Mouse (Mus musculus) lung, postnatal 0 days (tissue): ENCODE measurements around the gene Gabarap. TPM values are rescaled to one million over a fixed set of nuclear protein-coding genes. Genes with fewer than 3 reads are reported as not detected.

ENCODE experiments used
- ATAC-seq: fragments of 200-750 bp; cut with Nextera tagmentation; 2 replicates; pipeline ENCODE4 v1.8.0; 2017; ENCODE audit warnings: moderate library complexity
- DNase-seq: peaks from one replicate; pipeline ENCODE4 v3.0.0-alpha.2; 2016; ENCODE audit warnings: low spot score
- H3K27ac ChIP-seq: fragments of 300-500 bp; sonication (generic); 2 replicates; pipeline ENCODE4 v1.5.1; 2014; ENCODE audit warnings: antibody characterized with exemption, mild to moderate bottlenecking, low read length, mixed read lengths
- H3K27me3 ChIP-seq: fragments of 300-500 bp; sonication (generic); replicated peaks from 2 replicates; pipeline ENCODE4 v1.6.1; 2014; ENCODE audit warnings: low read length, mixed read lengths; ENCODE audit not compliant: insufficient read depth
- H3K36me3 ChIP-seq: fragments of 300-500 bp; sonication (generic); 2 replicates; pipeline ENCODE4 v1.6.1; 2014; ENCODE audit warnings: low read length, mixed read lengths; ENCODE audit not compliant: insufficient read depth
- H3K4me1 ChIP-seq: fragments of 300-500 bp; sonication (generic); 2 replicates; pipeline ENCODE4 v1.6.1; 2014; ENCODE audit warnings: antibody characterized with exemption, low read depth, low read length, mixed read lengths; ENCODE audit not compliant: insufficient read depth
- H3K4me2 ChIP-seq: fragments of 300-500 bp; sonication (generic); replicated peaks from 2 replicates; pipeline ENCODE4 v1.6.1; 2014; ENCODE audit warnings: low read depth, mild to moderate bottlenecking, low read length, moderate library complexity, mixed read lengths
- H3K4me3 ChIP-seq: fragments of 300-500 bp; sonication (generic); 2 replicates; pipeline ENCODE4 v1.5.1; 2014; ENCODE audit warnings: low read depth, low read length
- H3K9ac ChIP-seq: fragments of 300-500 bp; sonication (generic); replicated peaks from 2 replicates; pipeline ENCODE4 v1.6.1; 2014; ENCODE audit warnings: low read depth, mild to moderate bottlenecking
- H3K9me3 ChIP-seq: fragments of 300-500 bp; sonication (generic); 2 replicates; pipeline ENCODE4 v1.6.1; 2016; ENCODE audit warnings: low read length, mixed read lengths
- CTCF ChIP-seq: IDR thresholded peaks from 2 replicates; pipeline ENCODE4 v1.5.1; 2016; ENCODE audit warnings: antibody characterized with exemption, mild to moderate bottlenecking
- EP300 ChIP-seq: IDR thresholded peaks from 2 replicates; pipeline ENCODE4 v1.6.1; 2016; ENCODE audit warnings: antibody characterized with exemption, mild to moderate bottlenecking, control low read depth
- WGBS: fragments of 180-500 bp; shearing (Covaris S2); extraction: QIAGEN DNeasy Blood & Tissue Kit; methylation state at CpG from one replicate; pipeline ENCODE4 v1.1.7; 2014; 5-methylcytosine and 5-hydroxymethylcytosine counted together
- polyA plus RNA-seq: library from polyadenylated mRNA; unstranded; fragments of >200 nt; fragmentation: Nextera tagmentation; extraction: Ambion mirVana; gene quantifications from 2 replicates; pipeline ENCODE4 v1.2.1, GENCODE M21; 2015

The Gabarap gene
- polyA plus RNA-seq, 1 experiment from 2014 or later, result 624 TPM

GRCm38 (mm10) chr11:69995391-69995960 is 4.5 kb downstream of the Gabarap start, which contains the start of gene Phf23:
Phf23 (plus strand) TSS chr11:69995777.
- peak within 1 kb of the TSS; percentile 68 for H3K4me2 ChIP-seq
- H3K9me3 ChIP-seq, result no peaks in the 10 kb centered on the region
- no peaks in the 10 kb centered on the region for H3K27me3 ChIP-seq
- peaks cover 12% of the 10 kb centered on the region; the same call in 1 of the 2 replicates for H3K4me1 ChIP-seq
- ATAC-seq, result peak; percentile 74
- H3K9ac ChIP-seq, result peak within 1 kb of the TSS; percentile 93
- H3K36me3 ChIP-seq, result peaks cover 23% of the 10 kb centered on the region; the same call in 1 of the 2 replicates
- peak; percentile 68; the same call in 1 of the 2 replicates for TF ChIP-seq EP300
- peak; percentile 69 for TF ChIP-seq CTCF
- H3K27ac ChIP-seq, result peak within 1 kb of the TSS; percentile 98
- DNase-seq, result peak; percentile 100
- WGBS, result under 1% methylated on average over 36 of the region's 36 CpGs
- H3K4me3 ChIP-seq, result peak within 1 kb of the TSS; percentile 87

GRCm38 (mm10) chr11:69996161-69997061 is 5.5 kb downstream of the Gabarap start:
- Histone ChIP-seq H3K36me3 (peaks cover 23% of the 10 kb centered on the region; the same call in 1 of the 2 replicates), H3K27me3 (no peaks in the 10 kb centered on the region), H3K9ac (peak overlapping the region; percentile 93), H3K9me3 (no peaks in the 10 kb centered on the region), H3K27ac (peak overlapping the region; percentile 98), H3K4me1 (peaks cover 16% of the 10 kb centered on the region; the same call in 1 of the 2 replicates), H3K4me2 (peak overlapping the region; percentile 68), H3K4me3 (peak overlapping the region; percentile 87)
- under 1% methylated on average over 49 of the region's 66 CpGs for WGBS
- DNase-seq (peak; percentile 77), ATAC-seq (peak; percentile 2)
- TF ChIP-seq CTCF (no peak), EP300 (no peak)

GRCm38 (mm10) chr11:69997070-69997509 is 6.1 kb downstream of the Gabarap start:
- Histone ChIP-seq H3K4me1 (peaks cover 18% of the 10 kb centered on the region; the same call in 1 of the 2 replicates), H3K27ac (peak overlapping the region; percentile 98), H3K9me3 (no peaks in the 10 kb centered on the region), H3K27me3 (no peaks in the 10 kb centered on the region), H3K4me2 (peak overlapping the region; percentile 68), H3K36me3 (peaks cover 23% of the 10 kb centered on the region; the same call in 1 of the 2 replicates), H3K9ac (peak overlapping the region; percentile 93), H3K4me3 (peak overlapping the region; percentile 87)
- no peak for TF ChIP-seq CTCF
- TF ChIP-seq EP300, result no peak
- DNase-seq (peak; percentile 96), ATAC-seq (peak; percentile 62)
- 1% methylated on average over 30 of the region's 44 CpGs for WGBS

GRCm38 (mm10) chr11:69998567-69999491 is 7.9 kb downstream of the Gabarap start:
- no peak overlapping the region for H3K27ac ChIP-seq
- DNase-seq (peak; percentile 12), ATAC-seq (no peak)
- no peak overlapping the region for H3K4me2 ChIP-seq
- H3K27me3 ChIP-seq, result no peaks in the 10 kb centered on the region
- WGBS, result 90% methylated on average over 27 of the region's 27 CpGs
- no peak overlapping the region for H3K9ac ChIP-seq
- TF ChIP-seq CTCF, result peak; percentile 45; the same call in 1 of the 2 replicates
- TF ChIP-seq EP300, result no peak
- H3K4me1 ChIP-seq, result peaks cover 16% of the 10 kb centered on the region
- peaks cover 23% of the 10 kb centered on the region; the same call in 1 of the 2 replicates for H3K36me3 ChIP-seq
- H3K4me3 ChIP-seq, result no peak overlapping the region
- H3K9me3 ChIP-seq, result no peaks in the 10 kb centered on the region

GRCm38 (mm10) chr11:69999666-70000065 is 8.7 kb downstream of the Gabarap start:
- Histone ChIP-seq H3K9ac (no peak overlapping the region), H3K27ac (peak overlapping the region; percentile 6; the same call in 1 of the 2 replicates), H3K36me3 (peaks cover 15% of the 10 kb centered on the region; the same call in 1 of the 2 replicates), H3K4me3 (no peak overlapping the region), H3K4me1 (peaks cover 16% of the 10 kb centered on the region), H3K9me3 (no peaks in the 10 kb centered on the region), H3K27me3 (no peaks in the 10 kb centered on the region), H3K4me2 (no peak overlapping the region)
- ATAC-seq (no peak), DNase-seq (no peak)
- TF ChIP-seq EP300 (no peak), CTCF (no peak)
- WGBS, result 71% methylated on average over 8 of the region's 8 CpGs
